Mouse (Mus musculus) adrenal gland, adult 8-10 months (tissue): Measurements from ENCODE around the gene BC028528. TPM values are rescaled to one million over a fixed set of nuclear protein-coding genes. Genes with fewer than 3 reads are reported as not detected.
"Not testable (repeated sequence)": the region's sequence is repeated elsewhere in the genome, so short reads cannot be mapped to it uniquely, and the experiment has no call there.

Experiments used
- DNase-seq: peaks from one replicate; pipeline ENCODE4 v3.0.0; 2022
- total RNA-seq, 4 experiments: library from RNA; stranded (reverse); gene quantifications; 2 replicates each; pipeline ENCODE4 v1.2.4; 2022

BC028528 gene
- total RNA-seq, 4 experiments from 2014 or later, result 8.0 to 10.5 (median 8.8) TPM

- DNase-seq, result no peak
Observed at GRCm38 (mm10) chr3:95905146-95905939, 13.5 kb upstream of the BC028528 start.

- no peak for DNase-seq
Observed at GRCm38 (mm10) chr3:95904568-95904967, 12.8 kb upstream of the BC028528 start, which contains the start of gene Car14. Car14 (minus strand) TSS chr3:95904691.

GRCm38 (mm10) chr3:95903753-95904502, 12.1 kb upstream of the BC028528 start:
- DNase-seq, result no peak

GRCm38 (mm10) chr3:95902643-95903042, 10.8 kb upstream of the BC028528 start:
- no peak for DNase-seq

- DNase-seq, result no peak
Observed at GRCm38 (mm10) chr3:95902373-95902625, 10.5 kb upstream of the BC028528 start.

GRCm38 (mm10) chr3:95901616-95902372, 10.0 kb upstream of the BC028528 start:
- DNase-seq, result no peak

- no peak for DNase-seq
Observed at GRCm38 (mm10) chr3:95899800-95900524, 8.2 kb upstream of the BC028528 start.

GRCm38 (mm10) chr3:95895501-95895900, 3.7 kb upstream of the BC028528 start:
- DNase-seq, result not testable (repeated sequence)

GRCm38 (mm10) chr3:95894317-95895160, 2.7 kb upstream of the BC028528 start:
- peak; percentile 78 for DNase-seq

- DNase-seq, result peak; percentile 98
Observed at GRCm38 (mm10) chr3:95893606-95894316, 2.0 kb upstream of the BC028528 start, which contains the start of gene Aph1a. Aph1a (plus strand) TSS chr3:95893969.

GRCm38 (mm10) chr3:95893126-95893525, 1.3 kb upstream of the BC028528 start:
- no peak for DNase-seq

GRCm38 (mm10) chr3:95892066-95893052, 554 bp upstream of the BC028528 start:
- DNase-seq, result no peak

GRCm38 (mm10) chr3:95889664-95890063, 2.1 kb downstream of the BC028528 start:
- no peak for DNase-seq

- DNase-seq, result no peak
Observed at GRCm38 (mm10) chr3:95887596-95887995, 4.2 kb downstream of the BC028528 start.

GRCm38 (mm10) chr3:95884400-95884799, 7.4 kb downstream of the BC028528 start:
- DNase-seq, result no peak

- peak; percentile 64 for DNase-seq
Observed at GRCm38 (mm10) chr3:95882816-95883425, 8.9 kb downstream of the BC028528 start.

- DNase-seq, result peak; percentile 97
Observed at GRCm38 (mm10) chr3:95881979-95882815, 9.6 kb downstream of the BC028528 start, which contains the start of gene Ciart. Ciart (minus strand) TSS chr3:95882251.

GRCm38 (mm10) chr3:95879063-95879462, 12.7 kb downstream of the BC028528 start:
- no peak for DNase-seq
